Mouse (Mus musculus): Measurements from ENCODE around the gene Cldn4.

DNA sequence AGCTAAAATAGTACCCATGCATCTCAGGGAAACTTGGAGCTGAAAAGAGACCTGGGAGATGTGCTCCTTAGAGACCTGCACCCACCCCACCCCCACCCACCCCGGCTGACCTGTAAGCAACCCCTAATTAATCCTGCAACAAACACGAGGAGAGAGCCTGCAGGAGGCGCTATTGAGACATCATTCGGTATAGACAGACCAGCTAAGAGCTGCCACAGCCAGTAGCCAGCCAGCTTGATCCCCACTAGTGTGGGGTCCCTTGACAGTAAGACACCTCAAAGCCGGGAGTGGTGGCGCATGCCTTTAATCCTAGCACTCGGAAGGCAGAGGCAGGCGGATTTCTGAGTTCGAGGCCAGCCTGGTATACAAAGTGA is 13.8 kb downstream of the Cldn4 start:
- TF ChIP-seq CTCF (IDR thresholded peaks at IDR 0.05) (peak; percentile 72), EP300 (IDR thresholded peaks at IDR 0.05) (no peak)

Data from lung, postnatal 0 days (tissue).